Mouse (Mus musculus): Measurements from ENCODE around the gene Tmem39a.

DNA sequence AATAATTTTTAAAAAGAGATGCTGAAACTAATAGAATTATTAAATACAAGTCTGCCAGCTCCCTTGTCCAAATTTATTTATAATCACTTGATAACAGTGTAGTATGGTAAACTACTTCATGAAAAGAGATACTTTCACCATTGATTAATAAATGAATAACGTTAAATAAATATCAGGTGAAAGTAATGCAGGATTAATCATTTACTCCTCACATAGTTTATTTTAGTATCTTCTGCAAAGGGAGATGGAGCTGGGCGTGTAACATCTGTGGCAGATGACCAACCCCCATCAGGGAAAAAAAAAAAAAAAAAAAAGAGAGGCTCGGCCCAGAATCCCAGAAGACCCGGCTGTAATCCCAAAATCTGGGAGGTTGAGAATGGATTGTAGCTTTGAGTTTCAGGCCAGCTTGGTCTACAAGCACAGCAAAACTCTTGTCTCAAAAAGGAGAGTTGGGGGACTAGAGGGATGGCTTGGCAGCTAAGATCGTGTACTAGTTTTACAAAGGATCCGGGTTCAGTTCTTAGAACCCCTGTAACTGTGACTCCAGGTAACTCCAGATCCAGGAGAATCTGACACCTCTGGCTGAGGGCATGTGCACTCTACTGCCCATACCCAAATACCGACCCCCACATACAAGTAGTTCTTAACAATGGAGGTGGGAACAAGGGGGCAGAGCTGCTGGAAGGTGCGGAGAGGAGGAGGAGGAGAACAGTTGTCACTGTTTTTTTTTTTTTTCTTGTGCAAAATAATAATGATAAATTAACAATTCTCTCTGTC, 37.1 kb upstream of the Tmem39a start:
- no peak for TF ChIP-seq CTCF (IDR thresholded peaks at IDR 0.05; ENCODE audit: low read depth, low read length)
- TF ChIP-seq TAL1 (conservative IDR thresholded peaks at IDR 0.05; ENCODE audit: low read depth, low read length): no peak
- TF ChIP-seq POLR2AphosphoS5 (IDR thresholded peaks at IDR 0.05; ENCODE audit: insufficient replicate concordance, low read depth, low read length): no peak
- no peak for TF ChIP-seq GATA1 (IDR thresholded peaks at IDR 0.05; ENCODE audit: borderline replicate concordance, low read length)
